Mouse (Mus musculus): Measurements from ENCODE around the gene Adra2b. TPM values are rescaled to one million over a fixed set of nuclear protein-coding genes. Genes with fewer than 3 reads are reported as not detected.

The Adra2b gene
- polyA plus RNA-seq, 1 experiment: 0.25 TPM

- Histone ChIP-seq H3K4me1 (ENCODE audit: control insufficient read depth, insufficient read depth, low read length) (no peaks in the 10 kb centered on the region), H3K27ac (ENCODE audit: insufficient read depth, low read length) (no peak overlapping the region), H3K4me3 (ENCODE audit: insufficient read depth, low read length) (no peak overlapping the region)
- no peak for TF ChIP-seq CTCF (IDR thresholded peaks at IDR 0.05; ENCODE audit: extremely low read depth, insufficient read depth, low read length)
- no peak for TF ChIP-seq POLR2A (IDR thresholded peaks at IDR 0.05; ENCODE audit: extremely low read depth, insufficient read depth, low read length)
These were observed 35.7 kb downstream of the Adra2b start for GRCm38 (mm10) chr2:127398738-127399137.

- TF ChIP-seq POLR2A (IDR thresholded peaks at IDR 0.05; ENCODE audit: extremely low read depth, insufficient read depth, low read length) (no peak), CTCF (IDR thresholded peaks at IDR 0.05; ENCODE audit: extremely low read depth, insufficient read depth, low read length) (no peak)
- Histone ChIP-seq H3K4me1 (ENCODE audit: control insufficient read depth, insufficient read depth, low read length) (no peaks in the 10 kb centered on the region), H3K27ac (ENCODE audit: insufficient read depth, low read length) (no peak overlapping the region), H3K4me3 (ENCODE audit: insufficient read depth, low read length) (no peak overlapping the region)
These were observed 48.1 kb downstream of the Adra2b start for GRCm38 (mm10) chr2:127411126-127411525.

- no peak overlapping the region for H3K27ac ChIP-seq (ENCODE audit: insufficient read depth, low read length)
- H3K4me3 ChIP-seq (ENCODE audit: insufficient read depth, low read length): no peak overlapping the region
- no peak for TF ChIP-seq CTCF (IDR thresholded peaks at IDR 0.05; ENCODE audit: extremely low read depth, insufficient read depth, low read length)
- no peak for TF ChIP-seq POLR2A (IDR thresholded peaks at IDR 0.05; ENCODE audit: extremely low read depth, insufficient read depth, low read length)
- H3K4me1 ChIP-seq (ENCODE audit: control insufficient read depth, insufficient read depth, low read length): no peaks in the 10 kb centered on the region
These were observed 52.8 kb downstream of the Adra2b start for GRCm38 (mm10) chr2:127415806-127416205.

- no peak overlapping the region for H3K27ac ChIP-seq (ENCODE audit: insufficient read depth, low read length)
- no peak overlapping the region for H3K4me3 ChIP-seq (ENCODE audit: insufficient read depth, low read length)
- no peaks in the 10 kb centered on the region for H3K4me1 ChIP-seq (ENCODE audit: control insufficient read depth, insufficient read depth, low read length)
- TF ChIP-seq POLR2A (IDR thresholded peaks at IDR 0.05; ENCODE audit: extremely low read depth, insufficient read depth, low read length): no peak
- no peak for TF ChIP-seq CTCF (IDR thresholded peaks at IDR 0.05; ENCODE audit: extremely low read depth, insufficient read depth, low read length)
These were observed 53.7 kb downstream of the Adra2b start for GRCm38 (mm10) chr2:127416706-127417105.

Other genes with a start within 250 kb of the Adra2b start
- gene Ncaph, start 229.3 kb upstream of the Adra2b start, polyA plus RNA-seq (2012; rRNA removed): 1.6 and 2.2 TPM in 2 replicates
- gene Itpripl1, start 219.8 kb upstream of the Adra2b start, polyA plus RNA-seq (2012; rRNA removed): 1.5 and 2.0 TPM in 2 replicates
- 1.4 and 1.8 TPM in 2 replicates for gene 1810024B03Rik, start 154.9 kb upstream of the Adra2b start, polyA plus RNA-seq (2012; rRNA removed)
- 61.7 and 62.3 TPM in 2 replicates for gene Snrnp200, start 154.8 kb upstream of the Adra2b start, polyA plus RNA-seq (2012; rRNA removed)
- gene Ciao1, start 115.4 kb upstream of the Adra2b start, polyA plus RNA-seq (2012; rRNA removed): 72.2 and 79.1 TPM in 2 replicates
- 65.2 and 70.5 TPM in 2 replicates for gene Tmem127, start 115.3 kb upstream of the Adra2b start, polyA plus RNA-seq (2012; rRNA removed)
- 96.1 and 97.6 TPM in 2 replicates for gene Stard7, start 93.0 kb upstream of the Adra2b start, polyA plus RNA-seq (2012; rRNA removed)
- 1.6 and 1.8 TPM in 2 replicates for gene Dusp2, start 27.0 kb upstream of the Adra2b start, polyA plus RNA-seq (2012; rRNA removed)
- gene Astl, start 24.6 kb upstream of the Adra2b start, polyA plus RNA-seq (2012; rRNA removed): not detected in 2 replicates
- gene Gpat2, start 62.0 kb downstream of the Adra2b start, polyA plus RNA-seq (2012; rRNA removed): 0.13 and 0.25 TPM in 2 replicates
- 37.4 and 38.2 TPM in 2 replicates for gene Fahd2a, start 81.4 kb downstream of the Adra2b start, polyA plus RNA-seq (2012; rRNA removed)
- 109 and 110 TPM in 2 replicates for gene Kcnip3, start 158.9 kb downstream of the Adra2b start, polyA plus RNA-seq (2012; rRNA removed)
- gene Prom2, start 178.3 kb downstream of the Adra2b start, polyA plus RNA-seq (2012; rRNA removed): 0.17 and 0.21 TPM in 2 replicates
- gene Zfp661, start 223.9 kb downstream of the Adra2b start, polyA plus RNA-seq (2012; rRNA removed): 10.3 and 10.4 TPM in 2 replicates
- 88.8 and 90.0 TPM in 2 replicates for gene Mrps5, start 224.0 kb downstream of the Adra2b start, polyA plus RNA-seq (2012; rRNA removed)

All from cortical plate, adult 2 months (tissue).